Mouse (Mus musculus) heart, postnatal 0 days (tissue): ENCODE data around the gene Sdr42e1. TPM values are rescaled to one million over a fixed set of nuclear protein-coding genes. Genes with fewer than 3 reads are reported as not detected.

Experiments
- ATAC-seq: fragments of 200-750 bp; cut with Nextera tagmentation; 2 replicates; pipeline ENCODE4 v1.8.0; 2017; ENCODE audit warnings: low read depth, moderate number of reproducible peaks, moderate library complexity; ENCODE audit not compliant: insufficient read depth
- DNase-seq: peaks from one replicate; pipeline ENCODE4 v3.0.0-alpha.2; 2016; ENCODE audit warnings: low spot score
- H3K27ac ChIP-seq: fragments of 300-500 bp; sonication (generic); 2 replicates; pipeline ENCODE4 v1.5.1; 2014; ENCODE audit warnings: low read depth, mild to moderate bottlenecking
- H3K27me3 ChIP-seq: fragments of 300-500 bp; sonication (generic); 2 replicates; pipeline ENCODE4 v1.6.1; 2014; ENCODE audit warnings: low read length, mixed read lengths; ENCODE audit not compliant: control insufficient read depth, insufficient read depth
- H3K36me3 ChIP-seq: fragments of 300-500 bp; sonication (generic); replicated peaks from 2 replicates; pipeline ENCODE4 v1.6.1; 2014; ENCODE audit warnings: low read length, mixed read lengths; ENCODE audit not compliant: control insufficient read depth, insufficient read depth
- H3K4me1 ChIP-seq: fragments of 300-500 bp; sonication (generic); 2 replicates; pipeline ENCODE4 v1.6.1; 2014; ENCODE audit warnings: antibody characterized with exemption; ENCODE audit not compliant: control insufficient read depth, insufficient read depth
- H3K4me2 ChIP-seq: fragments of 300-500 bp; sonication (generic); 2 replicates; pipeline ENCODE4 v1.6.1; 2014; ENCODE audit warnings: low read depth, mild to moderate bottlenecking, low read length, moderate library complexity
- H3K4me3 ChIP-seq: fragments of 300-500 bp; sonication (generic); 2 replicates; pipeline ENCODE4 v1.5.1; 2014; ENCODE audit warnings: low read depth, low read length
- H3K9ac ChIP-seq: fragments of 300-500 bp; sonication (generic); replicated peaks from 2 replicates; pipeline ENCODE4 v1.6.1; 2014; ENCODE audit warnings: low read depth, low read length, mixed read lengths
- H3K9me3 ChIP-seq: fragments of 300-500 bp; sonication (generic); replicated peaks from 2 replicates; pipeline ENCODE4 v1.6.1; 2016; ENCODE audit warnings: low read length; ENCODE audit not compliant: control insufficient read depth
- CTCF ChIP-seq: IDR thresholded peaks from 2 replicates; pipeline ENCODE4 v1.5.1; 2016; ENCODE audit warnings: antibody characterized with exemption, control low read depth, low read depth
- EP300 ChIP-seq: IDR thresholded peaks from 2 replicates; pipeline ENCODE4 v1.6.1; 2016; ENCODE audit warnings: antibody characterized with exemption, low read depth
- WGBS: fragments of 180-500 bp; shearing (Covaris S2); extraction: QIAGEN DNeasy Blood & Tissue Kit; methylation state at CpG from one replicate; pipeline ENCODE4 v1.1.7; 2014; 5-methylcytosine and 5-hydroxymethylcytosine counted together
- polyA plus RNA-seq: library from polyadenylated mRNA; unstranded; fragments of >200 nt; fragmentation: Nextera tagmentation; extraction: Ambion mirVana; gene quantifications from 2 replicates; pipeline ENCODE4 v1.2.1, GENCODE M21; 2015
- total RNA-seq: library from RNA; depleted of rRNA; stranded (reverse); fragments of >200 nt; gene quantifications from 2 replicates; pipeline ENCODE4 v1.2.3, GENCODE M21; 2014; ENCODE audit warnings: low replicate concordance

Sdr42e1 gene
- total and polyA plus RNA-seq, 2 experiments from 2014 or later = 0.61 to 2.0 TPM

DNA sequence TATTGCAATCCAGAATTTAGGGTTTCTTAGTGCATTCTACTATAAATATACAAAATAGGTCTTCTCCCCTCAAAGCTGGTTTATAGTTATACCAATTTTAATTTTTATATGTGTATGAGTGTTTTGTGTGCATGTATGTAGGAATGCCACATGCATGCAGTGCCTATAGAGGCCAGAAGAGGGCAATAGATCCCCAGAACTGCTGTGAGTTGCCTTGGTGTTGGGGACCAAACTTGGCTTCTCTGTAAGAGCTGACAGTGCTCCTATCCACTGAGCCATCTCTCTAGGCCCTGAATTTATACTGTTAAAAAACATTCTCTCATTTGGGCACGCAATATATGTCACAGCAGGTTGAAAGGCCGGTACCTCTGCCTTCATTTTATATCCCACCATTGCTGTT, 27.5 kb downstream of the Sdr42e1 start:
- TF ChIP-seq EP300 = no peak
- TF ChIP-seq CTCF = peak; percentile 77
- Histone ChIP-seq H3K4me2 (no peak overlapping the region), H3K4me1 (no peaks in the 10 kb centered on the region), H3K9ac (no peak overlapping the region), H3K27me3 (no peaks in the 10 kb centered on the region), H3K36me3 (no peaks in the 10 kb centered on the region), H3K4me3 (no peak overlapping the region), H3K27ac (no peak overlapping the region), H3K9me3 (0 out of 2 replicates have a peak, but pooled peaks cover 6% of the 10 kb centered on the region)
- ATAC-seq (no peak), DNase-seq (peak; percentile 25)
- WGBS = 65% methylated on average over 2 of the region's 2 CpGs

DNA sequence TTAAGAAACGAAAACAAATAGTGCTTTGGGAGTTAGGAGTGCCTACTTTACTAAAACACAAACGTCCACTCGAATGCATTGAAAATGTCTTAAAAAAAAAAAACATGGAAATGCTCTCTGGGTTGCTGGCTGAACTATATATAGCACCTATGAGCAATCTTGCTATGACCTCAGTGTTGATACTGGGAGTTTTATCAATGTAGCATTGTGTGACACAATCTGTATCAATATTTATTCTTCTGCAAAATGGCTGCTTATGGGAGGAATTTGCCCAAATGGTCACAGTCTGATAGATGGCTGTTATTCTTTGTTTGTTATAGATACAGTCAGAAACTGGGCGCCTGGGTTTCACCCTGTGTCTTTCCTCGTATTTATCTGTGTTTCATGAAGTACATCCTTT, 28.0 kb downstream of the Sdr42e1 start:
- ATAC-seq = no peak
- WGBS = 42% methylated on average over 5 of the region's 5 CpGs

GRCm38 (mm10) chr8:117639631-117640030, 33.9 kb downstream of the Sdr42e1 start:
- DNase-seq (no peak), ATAC-seq (no peak)
- no peak for TF ChIP-seq EP300
- no peak for TF ChIP-seq CTCF
- no peaks in the 10 kb centered on the region for H3K27me3 ChIP-seq
- no peaks in the 10 kb centered on the region for H3K4me1 ChIP-seq
- H3K36me3 ChIP-seq = no peaks in the 10 kb centered on the region
- WGBS = 91% methylated on average over 9 of the region's 9 CpGs
- no peak overlapping the region for H3K27ac ChIP-seq
- H3K9me3 ChIP-seq = peaks cover 4% of the 10 kb centered on the region; the same call in 1 of the 2 replicates
- no peak overlapping the region for H3K9ac ChIP-seq
- no peak overlapping the region for H3K4me3 ChIP-seq
- no peak overlapping the region for H3K4me2 ChIP-seq

More for the DNA sequence above, 28.0 kb downstream of the Sdr42e1 start:
- DNase-seq = no peak
- Histone ChIP-seq H3K27ac (no peak overlapping the region), H3K27me3 (no peaks in the 10 kb centered on the region), H3K36me3 (no peaks in the 10 kb centered on the region), H3K9ac (no peak overlapping the region), H3K4me1 (no peaks in the 10 kb centered on the region), H3K9me3 (0 out of 2 replicates have a peak, but pooled peaks cover 6% of the 10 kb centered on the region), H3K4me2 (no peak overlapping the region), H3K4me3 (no peak overlapping the region)
- TF ChIP-seq CTCF (no peak), EP300 (no peak)

- no peak for DNase-seq
- Histone ChIP-seq H3K4me1 (no peaks in the 10 kb centered on the region), H3K9ac (no peak overlapping the region), H3K4me3 (no peak overlapping the region), H3K27ac (no peak overlapping the region), H3K36me3 (no peaks in the 10 kb centered on the region), H3K27me3 (no peaks in the 10 kb centered on the region), H3K9me3 (peaks cover 4% of the 10 kb centered on the region; the same call in 1 of the 2 replicates), H3K4me2 (no peak overlapping the region)
- TF ChIP-seq CTCF (no peak), EP300 (no peak)
- no peak for ATAC-seq
- 63% methylated on average over 3 of the region's 3 CpGs for WGBS
Measured at GRCm38 (mm10) chr8:117637462-117637861, 36.0 kb downstream of the Sdr42e1 start.

DNA sequence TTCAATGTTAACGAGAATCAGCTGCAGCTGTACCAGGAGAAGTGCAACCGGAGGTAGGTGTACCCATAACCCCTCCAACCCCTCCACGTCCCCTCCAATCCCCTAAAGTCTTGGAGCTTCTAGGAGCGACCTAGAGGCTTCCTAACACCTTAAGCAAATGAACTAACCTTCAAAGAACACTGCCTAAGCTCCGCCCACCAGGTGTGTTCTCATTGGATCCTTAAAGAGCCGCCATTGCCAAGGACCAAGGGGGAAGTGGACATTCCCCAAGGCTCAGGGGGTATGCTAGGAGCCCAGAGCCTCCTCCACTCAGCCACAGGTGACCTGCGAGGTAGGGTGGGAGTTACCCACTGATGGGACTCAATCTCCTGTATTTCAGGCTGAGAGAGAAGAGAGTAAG, 39.1 kb downstream of the Sdr42e1 start:
- H3K36me3 ChIP-seq = no peaks in the 10 kb centered on the region
- 77% methylated on average over 7 of the region's 7 CpGs for WGBS
- no peak overlapping the region for H3K4me3 ChIP-seq
- H3K9me3 ChIP-seq = peaks cover 4% of the 10 kb centered on the region; the same call in 1 of the 2 replicates
- H3K27ac ChIP-seq = no peak overlapping the region
- H3K27me3 ChIP-seq = no peaks in the 10 kb centered on the region
- H3K4me2 ChIP-seq = no peak overlapping the region
- ATAC-seq (no peak), DNase-seq (no peak)
- H3K4me1 ChIP-seq = no peaks in the 10 kb centered on the region
- H3K9ac ChIP-seq = no peak overlapping the region
- TF ChIP-seq EP300 = no peak

- TF ChIP-seq EP300 (no peak), CTCF (no peak)
- ATAC-seq (no peak), DNase-seq (no peak)
- Histone ChIP-seq H3K9me3 (peaks cover 4% of the 10 kb centered on the region; the same call in 1 of the 2 replicates), H3K9ac (no peak overlapping the region), H3K4me1 (no peaks in the 10 kb centered on the region), H3K4me2 (no peak overlapping the region), H3K4me3 (no peak overlapping the region), H3K27ac (no peak overlapping the region), H3K36me3 (no peaks in the 10 kb centered on the region), H3K27me3 (no peaks in the 10 kb centered on the region)
- WGBS = 82% methylated on average over 5 of the region's 5 CpGs
Measured at GRCm38 (mm10) chr8:117632532-117632931, 41.0 kb downstream of the Sdr42e1 start.
